Mouse (Mus musculus) spleen, adult 2 months (tissue): Measurements from ENCODE around the gene Fzd7. TPM values are rescaled to one million over a fixed set of nuclear protein-coding genes. Genes with fewer than 3 reads are reported as not detected.
"Not testable (repeated sequence)": the region's sequence is repeated elsewhere in the genome, so short reads cannot be mapped to it uniquely, and the experiment has no call there.

Source experiments
- DNase-seq, 2 experiments: peaks; one replicate each; pipeline versions ENCODE4 v3.0.0 to v3.0.0-alpha.2; 2012 to 2021; ENCODE audit warnings: low spot score in 2 of 2, low read depth in 1 of 2
- H3K27ac ChIP-seq: fragments of 200-500 bp; 2 replicates; pipeline ENCODE4 v1.5.1; 2012; ENCODE audit warnings: low read length, inconsistent platforms; ENCODE audit not compliant: insufficient read depth
- H3K27me3 ChIP-seq: fragments of 200-500 bp; 2 replicates; pipeline ENCODE4 v1.6.1; 2012; ENCODE audit warnings: mild to moderate bottlenecking, moderate library complexity, low read length, inconsistent platforms; ENCODE audit not compliant: control insufficient read depth, insufficient read depth
- H3K36me3 ChIP-seq: fragments of 200-500 bp; 2 replicates; pipeline ENCODE4 v1.6.1; 2012; ENCODE audit warnings: mild to moderate bottlenecking, low read length, inconsistent platforms; ENCODE audit not compliant: control insufficient read depth, insufficient read depth
- H3K4me1 ChIP-seq: fragments of 200-500 bp; 2 replicates; pipeline ENCODE4 v1.6.1; 2011; ENCODE audit warnings: inconsistent platforms; ENCODE audit not compliant: control insufficient read depth, insufficient read depth, insufficient read length
- H3K4me3 ChIP-seq: fragments of 200-500 bp; 2 replicates; pipeline ENCODE4 v1.5.1; 2011; ENCODE audit warnings: mild to moderate bottlenecking, inconsistent platforms; ENCODE audit not compliant: insufficient read depth, insufficient read length; ENCODE audit errors: extremely low read depth
- CTCF ChIP-seq: fragments of 200-500 bp; IDR thresholded peaks from 2 replicates; pipeline ENCODE4 v1.5.1; 2011; ENCODE audit warnings: mild to moderate bottlenecking, inconsistent platforms; ENCODE audit not compliant: insufficient read depth, insufficient read length, insufficient replicate concordance; ENCODE audit errors: extremely low read depth
- POLR2A ChIP-seq: fragments of 200-500 bp; IDR thresholded peaks from 2 replicates; pipeline ENCODE4 v1.6.1; 2011; ENCODE audit warnings: low read depth, low read length, inconsistent platforms
- WGBS: fragments of 180-500 bp; shearing (Covaris S2); methylation state at CpG from one replicate; pipeline ENCODE4 v1.1.7; 2018; 5-methylcytosine and 5-hydroxymethylcytosine counted together
- polyA plus RNA-seq: library from polyadenylated mRNA; depleted of rRNA; stranded (reverse); fragments of >200 nt; gene quantifications from 2 replicates; pipeline ENCODE4 v1.2.3, GENCODE M21; 2012

Gene Fzd7
- polyA plus RNA-seq, 1 experiment, result 4.5 TPM

GRCm38 (mm10) chr1:59439252-59439651 is 43.0 kb upstream of the Fzd7 start:
- WGBS, result 37% methylated on average over 2 of the region's 2 CpGs
- DNase-seq, result no peak
- H3K27ac ChIP-seq, result no peak overlapping the region

GRCm38 (mm10) chr1:59439941-59440340 is 42.3 kb upstream of the Fzd7 start:
- Histone ChIP-seq H3K4me1 (no peaks in the 10 kb centered on the region), H3K27me3 (no peaks in the 10 kb centered on the region), H3K27ac (no peak overlapping the region), H3K4me3 (no peak overlapping the region), H3K36me3 (no peaks in the 10 kb centered on the region)
- 88% methylated on average over 1 of the region's 1 CpGs for WGBS
- no peak for DNase-seq
- no peak for TF ChIP-seq POLR2A

More at GRCm38 (mm10) chr1:59439252-59439651, 43.0 kb upstream of the Fzd7 start:
- no peaks in the 10 kb centered on the region for H3K27me3 ChIP-seq
- TF ChIP-seq POLR2A, result no peak
- no peak overlapping the region for H3K4me3 ChIP-seq
- H3K4me1 ChIP-seq, result no peaks in the 10 kb centered on the region
- no peaks in the 10 kb centered on the region for H3K36me3 ChIP-seq

- not testable (repeated sequence) for H3K27me3 ChIP-seq, H3K36me3 ChIP-seq, H3K4me1 ChIP-seq, H3K4me3 ChIP-seq, H3K27ac ChIP-seq, DNase-seq
- WGBS, result 92% methylated on average over 14 of the region's 14 CpGs
These were observed 39.5 kb upstream of the Fzd7 start for GRCm38 (mm10) chr1:59442721-59443120.

- Histone ChIP-seq H3K4me3 (no peak overlapping the region), H3K27me3 (no peaks in the 10 kb centered on the region), H3K27ac (no peak overlapping the region), H3K4me1 (no peaks in the 10 kb centered on the region), H3K36me3 (no peaks in the 10 kb centered on the region)
- TF ChIP-seq CTCF (no peak), POLR2A (no peak)
- DNase-seq, result no peak
- 83% methylated on average over 3 of the region's 3 CpGs for WGBS
These were observed 38.0 kb upstream of the Fzd7 start for GRCm38 (mm10) chr1:59444127-59444660.

- Histone ChIP-seq H3K4me3 (no peak overlapping the region), H3K4me1 (no peaks in the 10 kb centered on the region), H3K27me3 (no peaks in the 10 kb centered on the region), H3K27ac (no peak overlapping the region), H3K36me3 (no peaks in the 10 kb centered on the region)
- TF ChIP-seq CTCF, result no peak
- no peak for TF ChIP-seq POLR2A
- WGBS, result 84% methylated on average over 5 of the region's 5 CpGs
- DNase-seq, result no peak
These were observed 37.0 kb upstream of the Fzd7 start for GRCm38 (mm10) chr1:59445242-59445641.

- Histone ChIP-seq H3K4me3 (no peak overlapping the region), H3K27ac (no peak overlapping the region), H3K4me1 (no peaks in the 10 kb centered on the region), H3K27me3 (no peaks in the 10 kb centered on the region), H3K36me3 (no peaks in the 10 kb centered on the region)
- 86% methylated on average over 11 of the region's 11 CpGs for WGBS
- DNase-seq, result no peak
- no peak for TF ChIP-seq CTCF
- TF ChIP-seq POLR2A, result no peak
These were observed 33.5 kb upstream of the Fzd7 start for GRCm38 (mm10) chr1:59448497-59449270.

GRCm38 (mm10) chr1:59449423-59449822 is 32.8 kb upstream of the Fzd7 start:
- Histone ChIP-seq H3K4me3 (no peak overlapping the region), H3K36me3 (no peaks in the 10 kb centered on the region), H3K4me1 (no peaks in the 10 kb centered on the region), H3K27me3 (no peaks in the 10 kb centered on the region), H3K27ac (no peak overlapping the region)
- WGBS, result 79% methylated on average over 11 of the region's 11 CpGs
- no peak for TF ChIP-seq POLR2A
- no peak for TF ChIP-seq CTCF
- no peak for DNase-seq
